Mouse (Mus musculus) brain, embryonic 14.5 days (tissue): Measurements from ENCODE around the gene Ncbp3. TPM values are rescaled to one million over a fixed set of nuclear protein-coding genes. Genes with fewer than 3 reads are reported as not detected.

Experiments
- DNase-seq: peaks from one replicate; pipeline ENCODE4 v3.0.0-alpha.2; 2011; ENCODE audit warnings: low read depth
- CTCF ChIP-seq: fragments of 200-500 bp; IDR thresholded peaks from 2 replicates; pipeline ENCODE4 v1.5.1; 2012; ENCODE audit warnings: inconsistent platforms, mild to moderate bottlenecking, moderate library complexity, borderline replicate concordance; ENCODE audit not compliant: insufficient read depth, insufficient read length; ENCODE audit errors: extremely low read depth
- POLR2A ChIP-seq: fragments of 200-500 bp; IDR thresholded peaks from 2 replicates; pipeline ENCODE4 v1.6.1; 2012; ENCODE audit warnings: mild to moderate bottlenecking, inconsistent platforms, borderline replicate concordance; ENCODE audit not compliant: poor library complexity, insufficient read depth, insufficient read length, severe bottlenecking; ENCODE audit errors: extremely low read depth
- polyA plus RNA-seq: library from polyadenylated mRNA; depleted of rRNA; stranded (reverse); fragments of >200 nt; gene quantifications from 2 replicates; pipeline ENCODE4 v1.2.3, GENCODE M21; 2012

The Ncbp3 gene
- polyA plus RNA-seq, 1 experiment: 8.3 TPM

- TF ChIP-seq CTCF (no peak), POLR2A (no peak)
- no peak for DNase-seq
Measured at GRCm38 (mm10) chr11:73016103-73016420, 31.5 kb upstream of the Ncbp3 start.

- DNase-seq: peak; percentile 96
Measured at GRCm38 (mm10) chr11:73018471-73019146, 29.0 kb upstream of the Ncbp3 start, which contains the start of gene Camkk1. TSS of gene Camkk1 (plus strand) at chr11:73019008.

GRCm38 (mm10) chr11:73019147-73019795, 28.3 kb upstream of the Ncbp3 start:
- TF ChIP-seq CTCF: no peak
- no peak for TF ChIP-seq POLR2A
- DNase-seq: peak; percentile 76

More at GRCm38 (mm10) chr11:73018471-73019146, 29.0 kb upstream of the Ncbp3 start, which contains the start of gene Camkk1:
- TF ChIP-seq CTCF (no peak), POLR2A (peak; percentile 89)

GRCm38 (mm10) chr11:73020953-73021800, 26.4 kb upstream of the Ncbp3 start:
- TF ChIP-seq CTCF (no peak), POLR2A (no peak)

GRCm38 (mm10) chr11:73023099-73023498, 24.5 kb upstream of the Ncbp3 start:
- TF ChIP-seq CTCF: no peak
- no peak for TF ChIP-seq POLR2A
- no peak for DNase-seq

More at GRCm38 (mm10) chr11:73020953-73021800, 26.4 kb upstream of the Ncbp3 start:
- no peak for DNase-seq

- TF ChIP-seq POLR2A (no peak), CTCF (no peak)
Measured at GRCm38 (mm10) chr11:73023827-73024226, 23.8 kb upstream of the Ncbp3 start.

GRCm38 (mm10) chr11:73024236-73024904, 23.2 kb upstream of the Ncbp3 start:
- peak; percentile 5 for DNase-seq
- TF ChIP-seq POLR2A (no peak), CTCF (no peak)

More at GRCm38 (mm10) chr11:73023827-73024226, 23.8 kb upstream of the Ncbp3 start:
- no peak for DNase-seq

GRCm38 (mm10) chr11:73026961-73027360, 20.6 kb upstream of the Ncbp3 start:
- no peak for DNase-seq
- TF ChIP-seq CTCF (no peak), POLR2A (no peak)

- DNase-seq: peak; percentile 97
- TF ChIP-seq POLR2A (no peak), CTCF (no peak)
Measured at GRCm38 (mm10) chr11:73030821-73031498, 16.6 kb upstream of the Ncbp3 start.

- TF ChIP-seq CTCF (no peak), POLR2A (no peak)
- DNase-seq: peak; percentile 61
Measured at GRCm38 (mm10) chr11:73031536-73031935, 16.0 kb upstream of the Ncbp3 start.

GRCm38 (mm10) chr11:73036077-73036476, 11.5 kb upstream of the Ncbp3 start:
- TF ChIP-seq POLR2A: no peak
- no peak for TF ChIP-seq CTCF
- no peak for DNase-seq

GRCm38 (mm10) chr11:73036889-73037288, 10.7 kb upstream of the Ncbp3 start:
- no peak for DNase-seq
- TF ChIP-seq CTCF (no peak), POLR2A (no peak)

- DNase-seq: no peak
- no peak for TF ChIP-seq POLR2A
- TF ChIP-seq CTCF: no peak
Measured at GRCm38 (mm10) chr11:73037691-73038090, 9.9 kb upstream of the Ncbp3 start.
